Mouse (Mus musculus) liver, postnatal 0 days (tissue): ENCODE data around the gene Dusp18.

Source experiments
- CTCF ChIP-seq: sonication (generic); IDR thresholded peaks from 2 replicates; pipeline ENCODE4 v1.5.1; 2016; ENCODE audit warnings: antibody characterized with exemption, low read depth
- EP300 ChIP-seq: IDR thresholded peaks from 2 replicates; pipeline ENCODE4 v1.6.1; 2016; ENCODE audit warnings: antibody characterized with exemption, low read depth, mild to moderate bottlenecking

- TF ChIP-seq CTCF (no peak), EP300 (no peak)
Observed at GRCm38 (mm10) chr11:3937321-3937874, 42.4 kb downstream of the Dusp18 start.
